Mouse (Mus musculus) MEL (cell line): ENCODE results near the gene Ctnnbip1. TPM values are rescaled to one million over a fixed set of nuclear protein-coding genes. Genes with fewer than 3 reads are reported as not detected.

Experiments used
- DNase-seq: peaks from one replicate; pipeline ENCODE4 v3.0.0; 2011; ENCODE audit warnings: low read depth, low spot score
- H3K27ac ChIP-seq: 2 replicates; pipeline ENCODE4 v1.5.1; 2012; ENCODE audit warnings: low read depth, mild to moderate bottlenecking, control low read depth, low read length, moderate library complexity; ENCODE audit not compliant: control insufficient read depth
- H3K27me3 ChIP-seq, 2 experiments: fragments of 150-350 bp in 1 of 2; sonication (generic) in 1 of 2; 2 replicates each; pipeline ENCODE4 v1.6.1; 2012; ENCODE audit warnings: low read length in 2 of 2, mild to moderate bottlenecking in 2 of 2, improper control_type of control experiment in 1 of 2, moderate library complexity in 1 of 2; ENCODE audit not compliant: insufficient read depth in 2 of 2, control insufficient read depth in 1 of 2
- H3K36me3 ChIP-seq, 2 experiments: 2 replicates each; pipeline ENCODE4 v1.6.1; 2012 to 2014; ENCODE audit warnings: low read length in 2 of 2, improper control_type of control experiment in 1 of 2, inconsistent platforms in 1 of 2, mild to moderate bottlenecking in 1 of 2; ENCODE audit not compliant: insufficient read depth in 2 of 2, control insufficient read depth in 1 of 2
- H3K4me1 ChIP-seq, 2 experiments: fragments of 150-350 bp in 1 of 2; sonication (generic) in 1 of 2; 2 replicates each; pipeline ENCODE4 v1.6.1; 2012; ENCODE audit warnings: low read length in 2 of 2, improper control_type of control experiment in 1 of 2, mild to moderate bottlenecking in 1 of 2; ENCODE audit not compliant: insufficient read depth in 2 of 2, control insufficient read depth in 1 of 2
- H3K4me3 ChIP-seq, 2 experiments: fragments of 150-350 bp in 1 of 2; sonication (generic) in 1 of 2; 2 replicates each; pipeline ENCODE4 v1.5.1; 2012; ENCODE audit warnings: low read depth in 2 of 2, low read length in 2 of 2, mild to moderate bottlenecking in 2 of 2, moderate library complexity in 2 of 2, control low read depth in 1 of 2, improper control_type of control experiment in 1 of 2; ENCODE audit not compliant: control insufficient read depth in 1 of 2, insufficient read depth in 1 of 2
- H3K79me2 ChIP-seq: 2 replicates; pipeline ENCODE4 v1.6.1; 2012; ENCODE audit warnings: mild to moderate bottlenecking, low read length, moderate library complexity; ENCODE audit not compliant: control insufficient read depth, poor library complexity, insufficient read depth
- H3K9ac ChIP-seq: 2 replicates; pipeline ENCODE4 v1.6.1; 2012; ENCODE audit warnings: low read depth, mild to moderate bottlenecking, control low read depth, low read length, moderate library complexity; ENCODE audit not compliant: control insufficient read depth, poor library complexity, severe bottlenecking
- H3K9me3 ChIP-seq: fragments of 150-350 bp; sonication (generic); replicated peaks from 2 replicates; pipeline ENCODE4 v1.6.1; 2012; ENCODE audit warnings: mild to moderate bottlenecking, low read length, improper control_type of control experiment, moderate library complexity; ENCODE audit not compliant: insufficient read depth
- CHD1 ChIP-seq: IDR thresholded peaks from 2 replicates; pipeline ENCODE4 v1.6.1; 2012; ENCODE audit warnings: low read depth, mild to moderate bottlenecking, inconsistent platforms, low read length, improper control_type of control experiment
- CHD2 ChIP-seq: IDR thresholded peaks from 2 replicates; pipeline ENCODE4 v1.6.1; 2011; ENCODE audit warnings: low read length, improper control_type of control experiment
- E2F4 ChIP-seq: IDR thresholded peaks from 2 replicates; pipeline ENCODE4 v1.6.1; 2011; ENCODE audit warnings: low read depth, low read length, improper control_type of control experiment, borderline replicate concordance
- ELF1 ChIP-seq: IDR thresholded peaks from 2 replicates; pipeline ENCODE4 v1.6.1; 2014; ENCODE audit warnings: low read depth, mild to moderate bottlenecking, inconsistent platforms, low read length, improper control_type of control experiment, moderate library complexity
- ETS1 ChIP-seq: IDR thresholded peaks from 2 replicates; pipeline ENCODE4 v1.6.1; 2012; ENCODE audit warnings: low read depth, mild to moderate bottlenecking, inconsistent platforms, low read length, improper control_type of control experiment, moderate library complexity
- GABPA ChIP-seq: IDR thresholded peaks from 2 replicates; pipeline ENCODE4 v1.6.1; 2012; ENCODE audit warnings: low read depth, mild to moderate bottlenecking, inconsistent platforms, low read length, improper control_type of control experiment, moderate library complexity
- GATA1 ChIP-seq: IDR thresholded peaks from 2 replicates; pipeline ENCODE4 v1.6.1; 2011; ENCODE audit warnings: low read depth, low read length, improper control_type of control experiment
- HCFC1 ChIP-seq: IDR thresholded peaks from 2 replicates; pipeline ENCODE4 v1.6.1; 2012; ENCODE audit warnings: low read depth, mild to moderate bottlenecking, inconsistent platforms, low read length, improper control_type of control experiment, moderate library complexity
- JUND ChIP-seq: IDR thresholded peaks from 2 replicates; pipeline ENCODE4 v1.6.1; 2011; ENCODE audit warnings: low read depth, mild to moderate bottlenecking, improper control_type of control experiment, low read length
- KAT2A ChIP-seq: conservative IDR thresholded peaks from 2 replicates; pipeline ENCODE4 v1.6.1; 2012; ENCODE audit warnings: low read depth, low read length, improper control_type of control experiment, inconsistent platforms
- MAX ChIP-seq: IDR thresholded peaks from 2 replicates; pipeline ENCODE4 v1.6.1; 2011; ENCODE audit warnings: low read length, improper control_type of control experiment
- MAZ ChIP-seq: IDR thresholded peaks from 2 replicates; pipeline ENCODE4 v1.6.1; 2012; ENCODE audit warnings: low read depth, mild to moderate bottlenecking, inconsistent platforms, low read length, improper control_type of control experiment
- MEF2A ChIP-seq: IDR thresholded peaks from 2 replicates; pipeline ENCODE4 v1.6.1; 2014; ENCODE audit warnings: low read depth, mild to moderate bottlenecking, inconsistent platforms, low read length, improper control_type of control experiment; ENCODE audit not compliant: poor library complexity, insufficient replicate concordance, severe bottlenecking; ENCODE audit errors: extremely low read depth
- MYB ChIP-seq: IDR thresholded peaks from 2 replicates; pipeline ENCODE4 v1.6.1; 2011; ENCODE audit warnings: mild to moderate bottlenecking, low read depth, low read length, improper control_type of control experiment
- NRF1 ChIP-seq: IDR thresholded peaks from 2 replicates; pipeline ENCODE4 v1.6.1; 2014; ENCODE audit warnings: low read depth, mild to moderate bottlenecking, inconsistent platforms, low read length, improper control_type of control experiment, moderate library complexity; ENCODE audit not compliant: poor library complexity, insufficient read depth, severe bottlenecking
- POLR2AphosphoS2 ChIP-seq: IDR thresholded peaks from 2 replicates; pipeline ENCODE4 v1.6.1; 2011; ENCODE audit warnings: low read length, improper control_type of control experiment
- TCF12 ChIP-seq: IDR thresholded peaks from 2 replicates; pipeline ENCODE4 v1.6.1; 2014; ENCODE audit warnings: low read depth, mild to moderate bottlenecking, inconsistent platforms, low read length, improper control_type of control experiment, moderate library complexity
- USF2 ChIP-seq, 2 experiments: IDR thresholded peaks; 2 replicates each; pipeline ENCODE4 v1.6.1; 2011 to 2012; ENCODE audit warnings: improper control_type of control experiment in 2 of 2, low read length in 2 of 2, borderline replicate concordance in 1 of 2, inconsistent platforms in 1 of 2, low read depth in 1 of 2, mild to moderate bottlenecking in 1 of 2; ENCODE audit not compliant: insufficient read depth in 1 of 2
- ZMIZ1 ChIP-seq: IDR thresholded peaks from 2 replicates; pipeline ENCODE4 v1.6.1; 2012; ENCODE audit warnings: low read depth, mild to moderate bottlenecking, inconsistent platforms, low read length, improper control_type of control experiment, moderate library complexity
- polyA plus RNA-seq, 2 experiments: library from polyadenylated mRNA; stranded (reverse) in 1 of 2; unstranded in 1 of 2; fragments of >175 nt in 1 of 2; fragments of >200 nt in 1 of 2; gene quantifications; 2 replicates each; pipeline versions ENCODE4 v1.2.1 to v1.2.4; 2012; ENCODE audit warnings: low replicate concordance in 2 of 2, low read depth in 1 of 2; ENCODE audit not compliant: insufficient read length in 2 of 2, insufficient read depth in 1 of 2, missing spikeins in 1 of 2
- total RNA-seq: library from RNA; depleted of rRNA; stranded (reverse); fragments of 300-350 nt; gene quantifications from 2 replicates; pipeline ENCODE4 v1.2.3, GENCODE M21; 2012

Ctnnbip1 gene
- total and polyA plus RNA-seq, 3 experiments, result 12.7 to 20.2 TPM; not detected in 1

- H3K9me3 ChIP-seq, result no peaks in the 10 kb centered on the region
- H3K4me1 ChIP-seq, result no peaks in the 10 kb centered on the region
- H3K9ac ChIP-seq, result no peak overlapping the region
- no peaks in the 10 kb centered on the region for H3K36me3 ChIP-seq
- H3K79me2 ChIP-seq, result no peaks in the 10 kb centered on the region
- no peak for DNase-seq
- H3K27ac ChIP-seq, result no peak overlapping the region
- no peak overlapping the region for H3K4me3 ChIP-seq
- no peaks in the 10 kb centered on the region for H3K27me3 ChIP-seq
- TF ChIP-seq ZMIZ1 (no peak), KAT2A (no peak), POLR2AphosphoS2 (no peak), MYB (no peak), JUND (no peak), GABPA (no peak), USF2 (IDR thresholded peaks at IDR 0.05; ENCODE audit: borderline replicate concordance in 1 of 2, insufficient read depth in 1 of 2, low read depth in 1 of 2, low read length in 2 of 2) (no peak), ETS1 (no peak), TCF12 (no peak), GATA1 (no peak), MEF2A (no peak), NRF1 (no peak), E2F4 (no peak), CHD2 (no peak), HCFC1 (no peak), CHD1 (no peak)
Observed at GRCm38 (mm10) chr4:149553834-149554233, 35.8 kb downstream of the Ctnnbip1 start.

- Histone ChIP-seq H3K36me3 (no peaks in the 10 kb centered on the region), H3K9ac (no peak overlapping the region), H3K4me1 (no peaks in the 10 kb centered on the region), H3K9me3 (no peaks in the 10 kb centered on the region), H3K4me3 (no peak overlapping the region), H3K27ac (no peak overlapping the region), H3K79me2 (no peaks in the 10 kb centered on the region), H3K27me3 (no peaks in the 10 kb centered on the region)
- TF ChIP-seq MAX (no peak), MAZ (no peak), ELF1 (no peak)
- no peak for DNase-seq
Observed at GRCm38 (mm10) chr4:149556111-149556510, 38.1 kb downstream of the Ctnnbip1 start.
